Mouse (Mus musculus) limb, embryonic 12.5 days (tissue): ENCODE data around the gene Epyc. TPM values are rescaled to one million over a fixed set of nuclear protein-coding genes. Genes with fewer than 3 reads are reported as not detected.
"Not testable (repeated sequence)": the region's sequence is repeated elsewhere in the genome, so short reads cannot be mapped to it uniquely, and the experiment has no call there.

Experiments
- ATAC-seq: fragments of 200-750 bp; cut with Nextera tagmentation; 2 replicates; pipeline ENCODE4 v1.8.0; 2017; ENCODE audit warnings: low read depth, moderate TSS enrichment; ENCODE audit not compliant: insufficient number of reproducible peaks, insufficient read depth, low FRiP score, low TSS enrichment
- H3K27ac ChIP-seq: fragments of 300-500 bp; sonication (generic); 2 replicates; pipeline ENCODE4 v1.5.1; 2016; ENCODE audit warnings: mild to moderate bottlenecking, moderate library complexity
- H3K27me3 ChIP-seq: fragments of 300-500 bp; sonication (generic); 2 replicates; pipeline ENCODE4 v1.6.1; 2016; ENCODE audit warnings: mild to moderate bottlenecking, moderate library complexity
- H3K36me3 ChIP-seq: fragments of 300-500 bp; sonication (generic); 2 replicates; pipeline ENCODE4 v1.6.1; 2016; ENCODE audit warnings: mild to moderate bottlenecking, moderate library complexity
- H3K4me1 ChIP-seq: fragments of 300-500 bp; sonication (generic); replicated peaks from 2 replicates; pipeline ENCODE4 v1.6.1; 2016
- H3K4me2 ChIP-seq: fragments of 300-500 bp; sonication (generic); 2 replicates; pipeline ENCODE4 v1.6.1; 2016; ENCODE audit warnings: mild to moderate bottlenecking, moderate library complexity
- H3K4me3 ChIP-seq: fragments of 300-500 bp; sonication (generic); replicated peaks from 2 replicates; pipeline ENCODE4 v1.5.1; 2016; ENCODE audit warnings: mild to moderate bottlenecking
- H3K9ac ChIP-seq: fragments of 300-500 bp; sonication (generic); replicated peaks from 2 replicates; pipeline ENCODE4 v1.6.1; 2016; ENCODE audit warnings: mild to moderate bottlenecking, moderate library complexity
- H3K9me3 ChIP-seq: fragments of 300-500 bp; sonication (generic); 2 replicates; pipeline ENCODE4 v1.6.1; 2016; ENCODE audit warnings: mild to moderate bottlenecking, moderate library complexity
- WGBS: fragments of 180-500 bp; shearing (Covaris S2); methylation state at CpG from one replicate; pipeline ENCODE4 v1.1.7; 2016; 5-methylcytosine and 5-hydroxymethylcytosine counted together
- polyA plus RNA-seq: library from polyadenylated mRNA; unstranded; fragments of >200 nt; fragmentation: Nextera tagmentation; extraction: Ambion mirVana; gene quantifications from 2 replicates; pipeline ENCODE4 v1.2.1, GENCODE M21; 2016

Epyc gene
- polyA plus RNA-seq, 1 experiment from 2014 or later = 1.8 TPM

DNA sequence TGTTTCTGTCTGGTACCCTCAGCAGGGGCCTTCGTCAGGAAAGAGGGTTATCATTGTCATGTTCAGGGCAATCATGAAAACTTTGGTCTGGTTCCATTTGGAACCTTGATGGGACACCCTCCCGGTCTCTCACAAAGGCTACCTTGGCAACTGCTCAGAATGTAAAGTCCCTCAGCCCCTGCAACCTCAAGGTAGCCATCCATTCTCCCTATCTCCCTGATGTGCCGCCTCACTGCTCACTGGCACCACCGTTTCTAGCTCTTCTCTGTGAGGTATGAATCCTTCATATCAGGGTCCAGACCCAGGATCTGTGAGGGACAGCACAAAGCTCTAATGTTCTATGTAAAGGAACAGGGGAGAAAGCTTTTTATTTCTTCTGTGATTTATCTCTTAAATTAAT, 70.7 kb downstream of the Epyc start:
- ATAC-seq = no peak
- Histone ChIP-seq H3K27ac (no peak overlapping the region), H3K9me3 (no peaks in the 10 kb centered on the region), H3K4me2 (no peak overlapping the region), H3K27me3 (no peaks in the 10 kb centered on the region), H3K4me1 (no peaks in the 10 kb centered on the region), H3K4me3 (no peak overlapping the region), H3K9ac (no peak overlapping the region), H3K36me3 (no peaks in the 10 kb centered on the region)
- WGBS = 78% methylated on average over 4 of the region's 4 CpGs

DNA sequence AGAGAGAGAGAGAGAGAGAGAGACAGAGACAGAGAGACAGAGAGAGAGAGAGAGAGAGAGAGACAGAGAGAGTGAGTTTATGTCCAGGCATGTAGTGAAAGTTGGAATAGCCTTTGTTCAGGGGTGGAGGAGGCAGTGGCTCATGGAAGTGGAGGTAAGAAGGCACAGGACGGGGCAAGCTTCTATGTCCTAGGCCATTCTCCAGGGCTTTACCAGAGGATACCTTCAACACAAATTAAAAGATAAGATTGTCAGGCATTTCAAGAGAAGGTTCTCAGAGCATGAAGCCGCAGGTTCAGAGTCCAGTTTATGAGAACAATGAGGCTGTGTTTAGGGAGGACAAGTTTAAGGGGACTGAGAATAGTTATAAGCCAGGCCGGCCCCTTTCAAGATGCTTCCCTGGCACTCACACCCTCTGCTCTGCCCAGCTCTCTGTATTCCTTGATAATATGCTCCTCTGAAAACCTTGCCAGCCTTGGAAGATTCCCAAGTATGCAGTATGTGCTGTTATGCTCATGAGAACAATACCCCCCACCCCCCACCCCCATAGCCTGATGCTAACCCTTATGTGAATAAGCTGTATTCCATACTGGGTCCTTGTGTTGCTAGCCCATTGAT, 71.5 kb downstream of the Epyc start:
- Histone ChIP-seq H3K4me3 (no peak overlapping the region), H3K9me3 (no peaks in the 10 kb centered on the region), H3K27me3 (no peaks in the 10 kb centered on the region), H3K36me3 (no peaks in the 10 kb centered on the region), H3K4me1 (no peaks in the 10 kb centered on the region), H3K9ac (no peak overlapping the region), H3K4me2 (no peak overlapping the region), H3K27ac (no peak overlapping the region)
- no peak for ATAC-seq
- 94% methylated on average over 3 of the region's 3 CpGs for WGBS

DNA sequence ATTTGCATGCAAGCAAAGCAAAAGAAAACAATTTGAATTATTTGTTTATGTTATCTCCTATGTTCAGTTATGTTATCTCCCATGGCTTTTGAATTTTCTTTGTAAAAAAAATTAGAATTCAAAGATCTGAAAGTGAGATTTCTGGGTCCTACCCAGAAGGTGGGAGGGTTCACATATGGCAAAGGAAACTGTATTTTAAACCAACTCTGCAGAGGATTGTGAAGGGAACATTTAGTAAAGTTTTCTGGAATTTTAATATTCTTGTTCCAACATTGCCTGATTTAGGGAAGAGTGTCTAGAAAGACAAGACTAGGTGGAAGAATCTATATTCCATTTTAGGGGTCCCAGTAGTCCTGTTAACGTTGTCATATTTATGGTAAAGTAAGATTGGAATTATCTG, 73.4 kb downstream of the Epyc start:
- Histone ChIP-seq H3K27ac (no peak overlapping the region), H3K4me1 (no peaks in the 10 kb centered on the region), H3K9ac (no peak overlapping the region), H3K9me3 (no peaks in the 10 kb centered on the region), H3K4me2 (no peak overlapping the region), H3K36me3 (no peaks in the 10 kb centered on the region), H3K4me3 (no peak overlapping the region), H3K27me3 (no peaks in the 10 kb centered on the region)
- 73% methylated on average over 1 of the region's 1 CpGs for WGBS
- ATAC-seq = no peak

DNA sequence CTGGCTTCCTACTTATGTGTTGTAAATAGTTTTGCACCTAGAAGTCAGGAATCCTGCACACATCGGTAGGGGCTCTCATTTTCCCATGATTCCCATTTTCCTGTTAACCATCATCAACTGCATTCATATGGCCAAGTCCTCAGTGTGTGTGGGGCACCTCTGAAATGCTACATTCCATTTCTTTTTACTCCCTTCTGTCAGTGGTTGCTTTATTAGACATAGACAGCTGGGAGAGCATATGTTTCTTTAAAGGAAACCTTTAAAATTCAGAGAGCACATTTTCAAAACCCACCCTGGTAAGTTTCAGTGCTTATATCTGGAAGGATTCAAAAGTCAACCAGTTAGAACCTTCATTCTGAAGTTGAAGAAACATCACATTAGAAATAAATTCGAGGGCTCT, 74.2 kb downstream of the Epyc start:
- Histone ChIP-seq H3K4me2 (no peak overlapping the region), H3K27me3 (no peaks in the 10 kb centered on the region), H3K27ac (no peak overlapping the region), H3K36me3 (no peaks in the 10 kb centered on the region), H3K9me3 (no peaks in the 10 kb centered on the region), H3K9ac (no peak overlapping the region), H3K4me1 (no peaks in the 10 kb centered on the region), H3K4me3 (no peak overlapping the region)
- no peak for ATAC-seq
- WGBS = 72% methylated on average over 2 of the region's 2 CpGs

DNA sequence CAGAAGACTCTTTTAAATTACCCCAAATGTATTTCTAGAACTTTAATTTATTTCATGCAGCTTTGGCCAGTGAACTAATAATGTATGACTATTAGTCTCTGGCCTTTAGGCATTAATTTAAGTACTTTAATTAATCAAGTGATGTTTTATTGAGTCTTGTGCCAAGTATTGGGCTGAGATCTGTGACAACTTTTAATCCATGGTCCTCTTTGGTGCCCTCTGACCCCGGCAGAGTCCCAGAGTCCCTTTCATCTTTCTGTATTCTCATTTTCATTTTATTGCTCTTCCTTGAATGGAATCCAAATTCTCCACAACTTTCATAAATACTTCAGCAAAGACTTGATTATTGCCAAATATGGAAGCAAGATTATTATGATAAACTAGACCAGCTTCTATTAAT, 76.8 kb downstream of the Epyc start:
- Histone ChIP-seq H3K4me3 (no peak overlapping the region), H3K9me3 (no peaks in the 10 kb centered on the region), H3K4me2 (no peak overlapping the region), H3K36me3 (no peaks in the 10 kb centered on the region), H3K4me1 (no peaks in the 10 kb centered on the region), H3K9ac (no peak overlapping the region), H3K27ac (no peak overlapping the region), H3K27me3 (no peaks in the 10 kb centered on the region)
- no peak for ATAC-seq
- 78% methylated on average over 1 of the region's 1 CpGs for WGBS

DNA sequence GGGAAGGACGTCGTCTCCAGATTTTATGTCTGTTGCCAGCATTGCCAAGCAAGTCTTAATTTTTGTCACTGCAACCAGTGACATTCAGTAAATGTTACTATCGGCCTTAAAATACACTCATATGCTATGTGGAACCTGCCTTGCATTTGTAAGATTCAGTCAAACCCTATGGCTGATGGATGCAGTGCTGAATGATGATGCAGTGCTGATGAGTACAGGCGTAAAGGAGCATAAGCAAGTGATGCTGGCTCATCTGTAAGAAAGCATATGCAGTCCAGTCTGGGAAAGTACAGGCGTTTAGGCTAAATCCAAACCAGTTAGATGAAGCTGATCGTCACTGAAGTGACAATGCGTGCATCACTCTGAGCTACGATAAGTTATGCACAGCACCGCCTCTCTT, 78.8 kb downstream of the Epyc start:
- ATAC-seq = no peak
- no peak overlapping the region for H3K27ac ChIP-seq
- no peaks in the 10 kb centered on the region for H3K27me3 ChIP-seq
- H3K36me3 ChIP-seq = no peaks in the 10 kb centered on the region
- H3K4me1 ChIP-seq = no peaks in the 10 kb centered on the region
- no peaks in the 10 kb centered on the region for H3K9me3 ChIP-seq
- H3K4me2 ChIP-seq = no peak overlapping the region
- H3K9ac ChIP-seq = no peak overlapping the region
- no peak overlapping the region for H3K4me3 ChIP-seq
- WGBS = 91% methylated on average over 9 of the region's 9 CpGs

DNA sequence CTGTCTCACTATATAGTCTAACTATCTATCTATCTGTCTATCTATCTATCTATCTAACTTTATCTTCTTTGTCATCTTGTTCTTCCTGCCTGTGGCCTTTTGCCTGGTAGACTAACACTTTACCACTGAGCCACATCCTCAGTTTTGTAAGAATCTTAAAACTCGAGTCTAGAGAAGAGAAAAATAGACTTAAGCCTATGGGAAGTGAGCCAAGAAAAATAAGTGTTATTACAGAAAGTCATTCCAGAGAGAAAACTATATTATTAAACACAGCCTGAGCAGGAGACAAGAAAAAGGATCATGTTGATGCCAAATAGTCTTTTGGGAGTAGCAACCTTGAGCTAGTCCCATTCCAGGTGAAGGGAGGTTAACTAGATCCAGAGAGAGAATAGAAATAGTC, 82.1 kb downstream of the Epyc start:
- H3K27ac ChIP-seq = no peak overlapping the region
- H3K4me1 ChIP-seq = no peaks in the 10 kb centered on the region
- H3K36me3 ChIP-seq = no peaks in the 10 kb centered on the region
- no peak overlapping the region for H3K9ac ChIP-seq
- H3K4me3 ChIP-seq = no peak overlapping the region
- H3K27me3 ChIP-seq = no peaks in the 10 kb centered on the region
- 55% methylated on average over 1 of the region's 1 CpGs for WGBS
- H3K9me3 ChIP-seq = no peaks in the 10 kb centered on the region
- ATAC-seq = no peak
- no peak overlapping the region for H3K4me2 ChIP-seq

DNA sequence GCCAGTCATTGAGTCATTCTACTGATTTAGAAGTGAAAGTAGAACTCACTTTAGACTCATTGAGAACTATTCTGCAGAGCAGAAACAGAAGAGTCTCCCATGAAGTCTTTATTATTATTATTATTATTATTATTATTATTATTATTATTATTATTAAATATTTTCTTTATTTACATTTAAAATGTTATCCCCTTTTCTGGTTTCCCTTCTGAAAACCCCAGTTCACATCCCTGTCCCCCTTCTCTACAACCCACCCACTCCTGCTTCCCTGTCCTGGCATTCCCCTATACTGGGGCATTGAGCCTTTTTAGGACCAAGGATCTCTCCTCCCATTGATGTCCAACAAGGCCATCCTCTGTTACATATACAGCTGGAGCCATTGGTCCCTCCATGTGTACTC, 82.8 kb downstream of the Epyc start, which contains the start of gene C030005K15Rik:
Gene C030005K15Rik, minus strand, starts transcription at position 101 of the 400 bp plus-strand sequence.
- H3K9me3 ChIP-seq, H3K4me3 ChIP-seq, H3K4me2 ChIP-seq, H3K36me3 ChIP-seq, H3K4me1 ChIP-seq, H3K27ac ChIP-seq, H3K27me3 ChIP-seq, ATAC-seq, H3K9ac ChIP-seq: not testable (repeated sequence)

Other genes starting within 250 kb of the Epyc start
- gene Dcn, start 164.5 kb upstream of the Epyc start, polyA plus RNA-seq = 51.8 and 66.6 TPM in 2 replicates
- gene Lum, start 78.9 kb upstream of the Epyc start, polyA plus RNA-seq = 105 and 147 TPM in 2 replicates
- gene Kera, start 37.2 kb upstream of the Epyc start, polyA plus RNA-seq = 16.1 and 35.4 TPM in 2 replicates
- gene Ccer1, start 49.0 kb downstream of the Epyc start, polyA plus RNA-seq = not detected in 2 replicates
- gene C030005K15Rik, start 82.7 kb downstream of the Epyc start, polyA plus RNA-seq = not detected in 2 replicates